21 mouse cellular contexts compared by ENCODE assay signal in the genomic region with DNA sequence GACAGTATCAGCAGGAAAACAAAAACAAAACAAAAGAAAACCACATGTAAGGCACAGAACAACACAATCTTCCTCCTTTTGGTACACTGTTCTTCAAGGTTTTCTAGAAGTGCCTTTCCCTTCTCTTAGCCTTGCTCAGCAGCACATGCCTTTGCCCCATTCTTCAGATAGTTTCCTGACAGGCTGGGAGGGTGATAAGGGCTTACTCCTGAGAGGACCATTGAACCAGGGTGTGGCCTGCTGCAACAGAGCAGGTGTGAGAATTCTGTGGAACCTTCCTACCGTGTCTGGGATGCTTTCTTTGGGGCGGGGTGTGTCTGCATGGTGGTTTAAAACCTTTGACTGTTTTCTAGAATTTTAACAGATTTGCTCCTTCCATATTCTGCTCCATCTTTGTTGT.
"Had no signal": no experiment of that assay in that cellular context is flagged by ENCODE, and none has a peak within 500 bp of the region (broad histone marks: within the 10 kb centered on the region; RNA-seq: fewer than 3 reads in every experiment).

No protein-coding gene starts in this region.

- H3K4me1 ChIP-seq: limb, embryonic 12.5 days; limb, embryonic 15.5 days; midbrain, embryonic 12.5 days; neural tube, embryonic 12.5 days; stomach, embryonic 15.5 days had no signal

- ATAC-seq: liver, postnatal 0 days; midbrain, embryonic 15.5 days had no signal

- DNase-seq: kidney, adult 11 months; kidney, adult 8-10 months; kidney, postnatal 14 days; kidney, postnatal 4 days; left cerebral cortex, postnatal 4 days; liver, postnatal 0 days; retina, postnatal 1 day; right cerebral cortex, postnatal 25 days; spleen, adult 18-20 months; thymus, adult 18-20 months; thymus, postnatal 36 days had no signal

- H3K27me3 ChIP-seq: limb, embryonic 12.5 days; limb, embryonic 15.5 days; midbrain, embryonic 12.5 days; midbrain, embryonic 15.5 days; neural tube, embryonic 12.5 days; neural tube, embryonic 15.5 days; stomach, embryonic 15.5 days had no signal

- H3K27ac ChIP-seq: limb, embryonic 12.5 days; limb, embryonic 15.5 days; liver, embryonic 14.5 days; macrophage; midbrain, embryonic 12.5 days; midbrain, embryonic 15.5 days; neural tube, embryonic 12.5 days; neural tube, embryonic 15.5 days; stomach, embryonic 15.5 days had no signal

- H3K9me3 ChIP-seq: limb, embryonic 12.5 days; limb, embryonic 15.5 days; midbrain, embryonic 12.5 days; midbrain, embryonic 15.5 days; neural tube, embryonic 12.5 days; neural tube, embryonic 15.5 days; stomach, embryonic 15.5 days had no signal

- H3K36me3 ChIP-seq: limb, embryonic 12.5 days; limb, embryonic 15.5 days; midbrain, embryonic 12.5 days; midbrain, embryonic 15.5 days; neural tube, embryonic 12.5 days; neural tube, embryonic 15.5 days; stomach, embryonic 15.5 days had no signal

- H3K4me3 ChIP-seq: limb, embryonic 12.5 days; limb, embryonic 15.5 days; midbrain, embryonic 12.5 days; midbrain, embryonic 15.5 days; neural tube, embryonic 12.5 days; neural tube, embryonic 15.5 days; stomach, embryonic 15.5 days had no signal

- H3K9ac ChIP-seq: limb, embryonic 12.5 days; limb, embryonic 15.5 days; liver, embryonic 14.5 days; liver, postnatal 0 days; midbrain, embryonic 12.5 days; midbrain, embryonic 15.5 days; neural tube, embryonic 12.5 days; neural tube, embryonic 15.5 days; stomach, embryonic 15.5 days had no signal

- H3K4me2 ChIP-seq: limb, embryonic 12.5 days; limb, embryonic 15.5 days; liver, embryonic 11.5 days; midbrain, embryonic 12.5 days; midbrain, embryonic 15.5 days; neural tube, embryonic 12.5 days; neural tube, embryonic 15.5 days; stomach, embryonic 15.5 days had no signal
